Mouse (Mus musculus) MEL (cell line): ENCODE measurements around the gene Ccdc47. TPM values are rescaled to one million over a fixed set of nuclear protein-coding genes. Genes with fewer than 3 reads are reported as not detected.

Experiments
- DNase-seq: peaks from one replicate; pipeline ENCODE4 v3.0.0; 2011; ENCODE audit warnings: low read depth, low spot score
- H3K27ac ChIP-seq: 2 replicates; pipeline ENCODE4 v1.5.1; 2012; ENCODE audit warnings: low read depth, mild to moderate bottlenecking, control low read depth, low read length, moderate library complexity; ENCODE audit not compliant: control insufficient read depth
- H3K27me3 ChIP-seq, 2 experiments: fragments of 150-350 bp in 1 of 2; sonication (generic) in 1 of 2; 2 replicates each; pipeline ENCODE4 v1.6.1; 2012; ENCODE audit warnings: low read length in 2 of 2, mild to moderate bottlenecking in 2 of 2, improper control_type of control experiment in 1 of 2, moderate library complexity in 1 of 2; ENCODE audit not compliant: insufficient read depth in 2 of 2, control insufficient read depth in 1 of 2
- H3K36me3 ChIP-seq, 2 experiments: 2 replicates each; pipeline ENCODE4 v1.6.1; 2012 to 2014; ENCODE audit warnings: low read length in 2 of 2, improper control_type of control experiment in 1 of 2, inconsistent platforms in 1 of 2, mild to moderate bottlenecking in 1 of 2; ENCODE audit not compliant: insufficient read depth in 2 of 2, control insufficient read depth in 1 of 2
- H3K4me1 ChIP-seq, 2 experiments: fragments of 150-350 bp in 1 of 2; sonication (generic) in 1 of 2; 2 replicates each; pipeline ENCODE4 v1.6.1; 2012; ENCODE audit warnings: low read length in 2 of 2, improper control_type of control experiment in 1 of 2, mild to moderate bottlenecking in 1 of 2; ENCODE audit not compliant: insufficient read depth in 2 of 2, control insufficient read depth in 1 of 2
- H3K4me3 ChIP-seq, 2 experiments: fragments of 150-350 bp in 1 of 2; sonication (generic) in 1 of 2; 2 replicates each; pipeline ENCODE4 v1.5.1; 2012; ENCODE audit warnings: low read depth in 2 of 2, low read length in 2 of 2, mild to moderate bottlenecking in 2 of 2, moderate library complexity in 2 of 2, control low read depth in 1 of 2, improper control_type of control experiment in 1 of 2; ENCODE audit not compliant: control insufficient read depth in 1 of 2, insufficient read depth in 1 of 2
- H3K79me2 ChIP-seq: 2 replicates; pipeline ENCODE4 v1.6.1; 2012; ENCODE audit warnings: mild to moderate bottlenecking, low read length, moderate library complexity; ENCODE audit not compliant: control insufficient read depth, poor library complexity, insufficient read depth
- H3K9ac ChIP-seq: 2 replicates; pipeline ENCODE4 v1.6.1; 2012; ENCODE audit warnings: low read depth, mild to moderate bottlenecking, control low read depth, low read length, moderate library complexity; ENCODE audit not compliant: control insufficient read depth, poor library complexity, severe bottlenecking
- H3K9me3 ChIP-seq: fragments of 150-350 bp; sonication (generic); replicated peaks from 2 replicates; pipeline ENCODE4 v1.6.1; 2012; ENCODE audit warnings: mild to moderate bottlenecking, low read length, improper control_type of control experiment, moderate library complexity; ENCODE audit not compliant: insufficient read depth
- BHLHE40 ChIP-seq: IDR thresholded peaks from 2 replicates; pipeline ENCODE4 v1.6.1; 2012; ENCODE audit warnings: low read depth, mild to moderate bottlenecking, inconsistent platforms, low read length, improper control_type of control experiment, borderline replicate concordance
- CHD1 ChIP-seq: IDR thresholded peaks from 2 replicates; pipeline ENCODE4 v1.6.1; 2012; ENCODE audit warnings: low read depth, mild to moderate bottlenecking, inconsistent platforms, low read length, improper control_type of control experiment
- CTCF ChIP-seq, 3 experiments: IDR thresholded peaks in 2 of 3; conservative IDR thresholded peaks in 1 of 3; 2 replicates each; pipeline ENCODE4 v1.5.1; 2011 to 2012; ENCODE audit warnings: low read length in 3 of 3, low read depth in 2 of 3, mild to moderate bottlenecking in 2 of 3, improper control_type of control experiment in 1 of 3, inconsistent platforms in 1 of 3, mixed read lengths in 1 of 3, moderate library complexity in 1 of 3; ENCODE audit not compliant: control insufficient read depth in 1 of 3, insufficient read depth in 1 of 3, poor library complexity in 1 of 3, severe bottlenecking in 1 of 3
- E2F4 ChIP-seq: IDR thresholded peaks from 2 replicates; pipeline ENCODE4 v1.6.1; 2011; ENCODE audit warnings: low read depth, low read length, improper control_type of control experiment, borderline replicate concordance
- ELF1 ChIP-seq: IDR thresholded peaks from 2 replicates; pipeline ENCODE4 v1.6.1; 2014; ENCODE audit warnings: low read depth, mild to moderate bottlenecking, inconsistent platforms, low read length, improper control_type of control experiment, moderate library complexity
- EP300 ChIP-seq, 2 experiments: IDR thresholded peaks; 2 replicates each; pipeline ENCODE4 v1.6.1; 2011; ENCODE audit warnings: improper control_type of control experiment in 2 of 2, low read length in 2 of 2, low read depth in 1 of 2, mild to moderate bottlenecking in 1 of 2
- ETS1 ChIP-seq: IDR thresholded peaks from 2 replicates; pipeline ENCODE4 v1.6.1; 2012; ENCODE audit warnings: low read depth, mild to moderate bottlenecking, inconsistent platforms, low read length, improper control_type of control experiment, moderate library complexity
- GABPA ChIP-seq: IDR thresholded peaks from 2 replicates; pipeline ENCODE4 v1.6.1; 2012; ENCODE audit warnings: low read depth, mild to moderate bottlenecking, inconsistent platforms, low read length, improper control_type of control experiment, moderate library complexity
- GATA1 ChIP-seq: IDR thresholded peaks from 2 replicates; pipeline ENCODE4 v1.6.1; 2011; ENCODE audit warnings: low read depth, low read length, improper control_type of control experiment
- HCFC1 ChIP-seq: IDR thresholded peaks from 2 replicates; pipeline ENCODE4 v1.6.1; 2012; ENCODE audit warnings: low read depth, mild to moderate bottlenecking, inconsistent platforms, low read length, improper control_type of control experiment, moderate library complexity
- KAT2A ChIP-seq: conservative IDR thresholded peaks from 2 replicates; pipeline ENCODE4 v1.6.1; 2012; ENCODE audit warnings: low read depth, low read length, improper control_type of control experiment, inconsistent platforms
- MAFK ChIP-seq: IDR thresholded peaks from 2 replicates; pipeline ENCODE4 v1.6.1; 2011; ENCODE audit warnings: low read depth, mild to moderate bottlenecking, low read length, improper control_type of control experiment, borderline replicate concordance
- MAX ChIP-seq: IDR thresholded peaks from 2 replicates; pipeline ENCODE4 v1.6.1; 2011; ENCODE audit warnings: low read length, improper control_type of control experiment
- MAZ ChIP-seq: IDR thresholded peaks from 2 replicates; pipeline ENCODE4 v1.6.1; 2012; ENCODE audit warnings: low read depth, mild to moderate bottlenecking, inconsistent platforms, low read length, improper control_type of control experiment
- MEF2A ChIP-seq: IDR thresholded peaks from 2 replicates; pipeline ENCODE4 v1.6.1; 2014; ENCODE audit warnings: low read depth, mild to moderate bottlenecking, inconsistent platforms, low read length, improper control_type of control experiment; ENCODE audit not compliant: poor library complexity, insufficient replicate concordance, severe bottlenecking; ENCODE audit errors: extremely low read depth
- MXI1 ChIP-seq: IDR thresholded peaks from 2 replicates; pipeline ENCODE4 v1.6.1; 2011; ENCODE audit warnings: mild to moderate bottlenecking, low read depth, low read length, improper control_type of control experiment
- MYB ChIP-seq: IDR thresholded peaks from 2 replicates; pipeline ENCODE4 v1.6.1; 2011; ENCODE audit warnings: mild to moderate bottlenecking, low read depth, low read length, improper control_type of control experiment
- MYC ChIP-seq: IDR thresholded peaks from 2 replicates; pipeline ENCODE4 v1.6.1; 2011; ENCODE audit warnings: low read depth, mild to moderate bottlenecking, low read length, improper control_type of control experiment, moderate library complexity
- NELFE ChIP-seq: IDR thresholded peaks from 2 replicates; pipeline ENCODE4 v1.6.1; 2011; ENCODE audit warnings: low read depth, low read length, improper control_type of control experiment
- NRF1 ChIP-seq: IDR thresholded peaks from 2 replicates; pipeline ENCODE4 v1.6.1; 2014; ENCODE audit warnings: low read depth, mild to moderate bottlenecking, inconsistent platforms, low read length, improper control_type of control experiment, moderate library complexity; ENCODE audit not compliant: poor library complexity, insufficient read depth, severe bottlenecking
- POLR2A ChIP-seq, 2 experiments: IDR thresholded peaks; 2 replicates each; pipeline ENCODE4 v1.6.1; 2011 to 2012; ENCODE audit warnings: low read length in 2 of 2, mild to moderate bottlenecking in 2 of 2, control low read depth in 1 of 2, improper control_type of control experiment in 1 of 2, low read depth in 1 of 2, moderate library complexity in 1 of 2; ENCODE audit not compliant: control insufficient read depth in 1 of 2, insufficient read depth in 1 of 2, poor library complexity in 1 of 2
- POLR2AphosphoS2 ChIP-seq: IDR thresholded peaks from 2 replicates; pipeline ENCODE4 v1.6.1; 2011; ENCODE audit warnings: low read length, improper control_type of control experiment
- POLR2AphosphoS5 ChIP-seq: IDR thresholded peaks from 2 replicates; pipeline ENCODE4 v1.6.1; 2012; ENCODE audit warnings: low read depth, borderline replicate concordance, mild to moderate bottlenecking, inconsistent platforms, low read length, moderate library complexity, mixed read lengths
- RAD21 ChIP-seq: IDR thresholded peaks from 2 replicates; pipeline ENCODE4 v1.6.1; 2011; ENCODE audit warnings: mild to moderate bottlenecking, low read depth, low read length, improper control_type of control experiment
- RCOR1 ChIP-seq: IDR thresholded peaks from 2 replicates; pipeline ENCODE4 v1.6.1; 2012; ENCODE audit warnings: low read depth, mild to moderate bottlenecking, inconsistent platforms, low read length, improper control_type of control experiment
- SIN3A ChIP-seq: IDR thresholded peaks from 2 replicates; pipeline ENCODE4 v1.6.1; 2012; ENCODE audit warnings: low read length, improper control_type of control experiment, inconsistent platforms
- SMC3 ChIP-seq: IDR thresholded peaks from 2 replicates; pipeline ENCODE4 v1.6.1; 2011; ENCODE audit warnings: low read depth, low read length, improper control_type of control experiment
- TAL1 ChIP-seq: IDR thresholded peaks from 2 replicates; pipeline ENCODE4 v1.6.1; 2012; ENCODE audit warnings: mild to moderate bottlenecking, inconsistent platforms, low read length, moderate library complexity, mixed read lengths
- TBP ChIP-seq: IDR thresholded peaks from 2 replicates; pipeline ENCODE4 v1.8.0; 2011; ENCODE audit warnings: low read depth, low read length, improper control_type of control experiment
- UBTF ChIP-seq: IDR thresholded peaks from 2 replicates; pipeline ENCODE4 v1.6.1; 2012; ENCODE audit warnings: low read depth, mild to moderate bottlenecking, inconsistent platforms, low read length, improper control_type of control experiment, moderate library complexity, borderline replicate concordance; ENCODE audit not compliant: insufficient read depth
- USF2 ChIP-seq, 2 experiments: IDR thresholded peaks; 2 replicates each; pipeline ENCODE4 v1.6.1; 2011 to 2012; ENCODE audit warnings: improper control_type of control experiment in 2 of 2, low read length in 2 of 2, borderline replicate concordance in 1 of 2, inconsistent platforms in 1 of 2, low read depth in 1 of 2, mild to moderate bottlenecking in 1 of 2; ENCODE audit not compliant: insufficient read depth in 1 of 2
- ZC3H11A ChIP-seq: IDR thresholded peaks from 2 replicates; pipeline ENCODE4 v1.6.1; 2012; ENCODE audit warnings: low read depth, mild to moderate bottlenecking, inconsistent platforms, low read length, improper control_type of control experiment
- ZKSCAN1 ChIP-seq: IDR thresholded peaks from 2 replicates; pipeline ENCODE4 v1.6.1; 2012; ENCODE audit warnings: low read depth, mild to moderate bottlenecking, inconsistent platforms, low read length, improper control_type of control experiment, moderate library complexity
- ZMIZ1 ChIP-seq: IDR thresholded peaks from 2 replicates; pipeline ENCODE4 v1.6.1; 2012; ENCODE audit warnings: low read depth, mild to moderate bottlenecking, inconsistent platforms, low read length, improper control_type of control experiment, moderate library complexity
- ZNF384 ChIP-seq: IDR thresholded peaks from 2 replicates; pipeline ENCODE4 v1.6.1; 2012; ENCODE audit warnings: low read depth, mild to moderate bottlenecking, inconsistent platforms, low read length, improper control_type of control experiment
- polyA plus RNA-seq, 2 experiments: library from polyadenylated mRNA; stranded (reverse) in 1 of 2; unstranded in 1 of 2; fragments of >175 nt in 1 of 2; fragments of >200 nt in 1 of 2; gene quantifications; 2 replicates each; pipeline versions ENCODE4 v1.2.1 to v1.2.4; 2012; ENCODE audit warnings: low replicate concordance in 2 of 2, low read depth in 1 of 2; ENCODE audit not compliant: insufficient read length in 2 of 2, insufficient read depth in 1 of 2, missing spikeins in 1 of 2
- total RNA-seq: library from RNA; depleted of rRNA; stranded (reverse); fragments of 300-350 nt; gene quantifications from 2 replicates; pipeline ENCODE4 v1.2.3, GENCODE M21; 2012

The Ccdc47 gene
- total and polyA plus RNA-seq, 3 experiments = 47.6 to 145 (median 51.6) TPM

- Histone ChIP-seq H3K79me2 (no peaks in the 10 kb centered on the region), H3K27me3 (no peaks in the 10 kb centered on the region), H3K27ac (peak overlapping the region; percentile 63), H3K9ac (peak overlapping the region; percentile 11; the same call in 1 of the 2 replicates), H3K9me3 (no peaks in the 10 kb centered on the region), H3K4me1 (peaks cover 32 to 35% of the 10 kb centered on the region in 2 experiments), H3K36me3 (peaks cover 33 to 47% of the 10 kb centered on the region in 2 experiments), H3K4me3 (no peak overlapping the region)
- DNase-seq = peak; percentile 77
- TF ChIP-seq NRF1 (no peak), EP300 (IDR thresholded peaks at IDR 0.05; ENCODE audit: low read depth in 1 of 2, low read length in 2 of 2) (peak; percentile 96 to 97), POLR2AphosphoS2 (peak; percentile 15; the same call in 1 of the 2 replicates), MEF2A (no peak), RCOR1 (peak; percentile 99), MAFK (peak; percentile 66; the same call in 1 of the 2 replicates), ZC3H11A (no peak; the same call in 1 of the 2 replicates), RAD21 (no peak), HCFC1 (peak; percentile 58), NELFE (no peak), E2F4 (no peak), TBP (peak; percentile 28; the same call in 1 of the 2 replicates), USF2 (IDR thresholded peaks at IDR 0.05; ENCODE audit: borderline replicate concordance in 1 of 2, insufficient read depth in 1 of 2, low read depth in 1 of 2, low read length in 2 of 2) (no peak), TAL1 (peak; percentile 91), ZMIZ1 (0 out of 2 replicates have a peak, but pooled peaks have one; percentile 51), ZNF384 (0 out of 2 replicates have a peak, but pooled peaks have one; percentile 28), CTCF (IDR thresholded peaks at IDR 0.05 in 2 of 3, conservative IDR thresholded peaks at IDR 0.05 in 1 of 3; ENCODE audit: control insufficient read depth in 1 of 3, insufficient read depth in 1 of 3, low read depth in 2 of 3, low read length in 3 of 3, poor library complexity in 1 of 3, severe bottlenecking in 1 of 3) (no peak), UBTF (no peak), MYC (0 out of 2 replicates have a peak, but pooled peaks have one; percentile 27), MYB (peak; percentile 74), KAT2A (no peak), ELF1 (peak; percentile 17; the same call in 1 of the 2 replicates), MAX (peak; percentile 54), MAZ (peak; percentile 48; the same call in 1 of the 2 replicates), ETS1 (peak; percentile 92), MXI1 (peak; percentile 83), GABPA (no peak), POLR2A (IDR thresholded peaks at IDR 0.05; ENCODE audit: control insufficient read depth in 1 of 2, insufficient read depth in 1 of 2, low read depth in 1 of 2, low read length in 2 of 2, poor library complexity in 1 of 2) (no peak), BHLHE40 (peak; percentile 84), GATA1 (peak; percentile 98), ZKSCAN1 (no peak; the same call in 1 of the 2 replicates), SIN3A (peak; percentile 95), CHD1 (0 out of 2 replicates have a peak, but pooled peaks have one; percentile 64), POLR2AphosphoS5 (no peak), SMC3 (no peak)
These were observed 14.6 kb downstream of the Ccdc47 start for GRCm38 (mm10) chr11:106201337-106202122.
